Mouse (Mus musculus): ENCODE data around the gene 3110040N11Rik.

DNA sequence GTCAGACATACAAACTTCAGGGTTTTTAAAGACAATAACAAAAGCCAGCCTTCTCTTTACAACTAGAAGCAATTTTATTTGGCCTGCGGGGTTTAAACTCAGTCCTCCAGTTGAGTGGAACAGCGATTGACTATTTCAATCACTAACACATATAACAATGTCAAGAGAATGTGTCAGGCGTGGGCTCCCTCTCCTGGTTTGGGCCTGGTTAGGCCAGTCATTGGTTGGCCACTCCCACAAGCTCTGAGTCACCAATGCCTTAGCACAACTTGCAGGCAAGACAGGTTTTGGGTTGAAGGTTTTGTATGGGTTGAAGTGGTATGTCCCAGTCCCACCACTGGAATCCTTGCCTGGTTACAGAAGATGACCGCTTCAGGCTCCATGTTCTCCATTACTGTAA, 45.1 kb downstream of the 3110040N11Rik start:
- no peak for TF ChIP-seq GATA1 (IDR thresholded peaks at IDR 0.05; ENCODE audit: borderline replicate concordance, low read length)
- no peak for TF ChIP-seq FLI1 (IDR thresholded peaks at IDR 0.05; ENCODE audit: low read length)

Data from megakaryocyte, embryonic 14.5 days (primary cell).